38 mouse cellular contexts compared by ENCODE assay signal in the genomic region with DNA sequence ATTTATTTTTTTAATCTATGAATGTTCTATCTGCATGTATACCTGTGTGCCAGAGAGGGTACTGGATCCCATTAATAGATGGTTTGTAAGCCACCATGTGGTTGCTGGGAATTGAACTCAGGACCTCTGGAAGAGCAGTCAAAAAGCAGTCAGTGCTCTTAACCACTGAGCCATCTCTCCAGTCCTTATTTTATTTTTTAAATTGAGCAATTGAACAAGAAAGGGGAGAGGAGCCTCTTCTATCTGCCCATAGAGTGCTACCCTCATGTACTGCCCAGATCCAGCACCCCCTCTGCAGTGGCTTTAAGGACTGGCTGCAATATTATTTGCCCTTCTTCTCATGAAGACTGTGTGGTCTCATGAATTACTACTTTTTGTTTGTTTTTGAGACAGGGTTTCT. TPM values are rescaled to one million over a fixed set of nuclear protein-coding genes. Genes with fewer than 3 reads are reported as not detected.
"Had no signal": no experiment of that assay in that cellular context is flagged by ENCODE, and none has a peak within 500 bp of the region (broad histone marks: within the 10 kb centered on the region; RNA-seq: fewer than 3 reads in every experiment).

No protein-coding gene starts in this region.

- H3K9me3 ChIP-seq: heart, embryonic 10.5 days; heart, embryonic 12.5 days; heart, embryonic 13.5 days; heart, embryonic 15.5 days; hindbrain, embryonic 10.5 days; hindbrain, embryonic 12.5 days; hindbrain, embryonic 13.5 days; hindbrain, embryonic 15.5 days; intestine, embryonic 15.5 days; kidney, embryonic 15.5 days had no signal

- H3K27ac ChIP-seq: heart, embryonic 13.5 days; heart, embryonic 15.5 days; hindbrain, embryonic 10.5 days; hindbrain, embryonic 12.5 days; hindbrain, embryonic 13.5 days; hindbrain, embryonic 14.5 days; hindbrain, embryonic 15.5 days; hindbrain, postnatal 0 days; intestine, embryonic 15.5 days; kidney, embryonic 15.5 days; kidney, postnatal 0 days; layer of hippocampus, adult 2 months; left cerebral cortex, adult 2 months had no signal

- H3K27me3 ChIP-seq: heart, embryonic 12.5 days; heart, embryonic 13.5 days; hindbrain, embryonic 12.5 days; hindbrain, embryonic 15.5 days; intestine, embryonic 15.5 days had no signal

- H3K4me2 ChIP-seq: heart, embryonic 11.5 days; heart, embryonic 12.5 days; heart, embryonic 13.5 days; heart, embryonic 15.5 days; hindbrain, embryonic 12.5 days; hindbrain, embryonic 13.5 days; hindbrain, embryonic 14.5 days; hindbrain, embryonic 15.5 days; intestine, embryonic 15.5 days; kidney, embryonic 15.5 days had no signal

- DNase-seq: heart, postnatal 10 days; heart, postnatal 14 days; heart, postnatal 36 days; heart, postnatal 4 days; kidney, adult 11 months; kidney, adult 18-20 months; kidney, adult 2 months; kidney, adult 8-10 months; kidney, adult 9 months; kidney, postnatal 10 days; kidney, postnatal 14 days; kidney, postnatal 25 days; kidney, postnatal 36 days; kidney, postnatal 4 days; layer of hippocampus, adult 9-11 months; layer of hippocampus, postnatal 36 days had no signal

- H3K4me3 ChIP-seq: heart, embryonic 10.5 days; heart, embryonic 12.5 days; heart, embryonic 13.5 days; heart, embryonic 15.5 days; hindbrain, embryonic 10.5 days; hindbrain, embryonic 12.5 days; hindbrain, embryonic 13.5 days; hindbrain, embryonic 15.5 days; intestine, embryonic 15.5 days; kidney, embryonic 15.5 days; layer of hippocampus, adult 2 months; left cerebral cortex, adult 2 months had no signal

- H3K4me1 ChIP-seq: hindbrain, embryonic 12.5 days; hindbrain, embryonic 13.5 days; hindbrain, embryonic 15.5 days; intestine, embryonic 15.5 days; kidney, embryonic 15.5 days had no signal

- H3K36me3 ChIP-seq: heart, embryonic 10.5 days; heart, embryonic 12.5 days; heart, embryonic 13.5 days; heart, embryonic 15.5 days; hindbrain, embryonic 10.5 days; hindbrain, embryonic 12.5 days; hindbrain, embryonic 13.5 days; hindbrain, embryonic 15.5 days; intestine, embryonic 15.5 days; kidney, embryonic 15.5 days had no signal

- H3K9ac ChIP-seq: heart, embryonic 12.5 days; heart, embryonic 13.5 days; heart, embryonic 15.5 days; hindbrain, embryonic 12.5 days; hindbrain, embryonic 13.5 days; hindbrain, embryonic 14.5 days; hindbrain, embryonic 15.5 days; intestine, embryonic 15.5 days; kidney, embryonic 15.5 days had no signal

- ATAC-seq: hindbrain, embryonic 16.5 days; hindbrain, postnatal 0 days; inflammation-experienced regulatory T-cells, adult 6 months; intestine, embryonic 15.5 days; intestine, postnatal 0 days had no signal

RNA-seq across cellular contexts. Expression of a gene that starts 26.5 kb away (rescaled TPM):
- total RNA-seq: hematopoietic stem cell, adult 5-6 weeks had no signal

RNA-seq across cellular contexts. Expression of a gene that starts 26.7 kb away (rescaled TPM):
- total RNA-seq: heart, postnatal 25 days; heart, postnatal 36 days; hematopoietic stem cell, adult 5-6 weeks had no signal
- polyA plus RNA-seq: hindbrain, embryonic 11.5 days; inflammation-experienced regulatory T-cells, adult 6 months had no signal

RNA-seq across cellular contexts. Expression of a gene that starts 42.8 kb away (rescaled TPM):
- total RNA-seq: left cerebral cortex, adult 2 months had no signal
